Mouse (Mus musculus): ENCODE measurements around the gene Khdrbs1. TPM values are rescaled to one million over a fixed set of nuclear protein-coding genes. Genes with fewer than 3 reads are reported as not detected.
A peak's percentile ranks its signal among the peaks of the same experiment; 100 is the strongest.
"Not testable (repeated sequence)": the region's sequence is repeated elsewhere in the genome, so short reads cannot be mapped to it uniquely, and the experiment has no call there.

Khdrbs1 gene
- total RNA-seq, 1 experiment, result 58.2 TPM

DNA sequence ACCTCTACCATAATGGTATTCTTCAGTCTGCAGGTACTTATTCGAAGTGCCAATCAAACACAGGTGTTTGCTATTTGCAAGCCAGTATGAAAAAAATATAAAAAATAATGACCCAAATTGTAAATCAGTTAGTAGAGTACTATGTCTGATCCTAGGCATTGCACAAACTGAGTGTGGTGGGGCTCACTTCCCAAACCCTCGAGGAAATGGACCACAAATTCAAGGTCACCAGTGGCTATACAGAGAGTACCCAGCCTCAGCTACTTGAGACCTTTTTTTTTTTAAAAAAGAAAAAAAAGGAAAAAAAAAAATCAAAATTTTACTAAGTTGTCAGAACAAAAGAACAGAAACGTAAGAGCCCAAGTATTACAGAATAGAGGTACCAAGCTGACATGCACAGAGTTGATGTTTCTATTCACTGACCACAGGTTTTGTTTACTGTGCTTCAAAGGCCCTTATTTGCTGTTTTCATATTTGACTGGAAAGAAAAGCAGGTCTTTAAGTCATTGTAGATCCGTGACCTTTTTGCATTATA lies 2.9 kb downstream of the Khdrbs1 start:
- Histone ChIP-seq H3K4me1 (ENCODE audit: control insufficient read depth in 2 of 2, insufficient read depth in 2 of 2, low read length in 2 of 2, poor library complexity in 1 of 2) (peaks cover 2 to 10% of the 10 kb centered on the region in 2 experiments; a peak in 2 of 4 replicates), H3K9ac (ENCODE audit: insufficient read depth, low read depth, low read length, poor library complexity, severe bottlenecking) (no peak overlapping the region), H3K27ac (ENCODE audit: insufficient read depth, low read depth, low read length, poor library complexity, severe bottlenecking) (no peak overlapping the region), H3K36me3 (ENCODE audit: control insufficient read depth, insufficient read depth, low read length, poor library complexity, severe bottlenecking) (no peaks in the 10 kb centered on the region; the same call in 1 of the 2 replicates), H3K4me3 (ENCODE audit: insufficient read depth in 1 of 2, low read depth in 1 of 2, low read length in 2 of 2, poor library complexity in 1 of 2, severe bottlenecking in 1 of 2) (no peak overlapping the region), H3K9me3 (ENCODE audit: control insufficient read depth, insufficient read depth, low read depth, low read length) (no peaks in the 10 kb centered on the region)
- TF ChIP-seq ZNF384 (IDR thresholded peaks at IDR 0.05; ENCODE audit: low read depth, low read length) (no peak), HCFC1 (IDR thresholded peaks at IDR 0.05; ENCODE audit: borderline replicate concordance, insufficient read depth, low read length) (no peak), ZC3H11A (IDR thresholded peaks at IDR 0.05; ENCODE audit: borderline replicate concordance, low read depth, low read length) (no peak), CHD2 (IDR thresholded peaks at IDR 0.05; ENCODE audit: low read depth, low read length) (no peak)
- DNase-seq (ENCODE audit: low read depth, low spot score), result no peak
- in situ Hi-C loops (cut with MboI; ENCODE audit: low sequenced_read_pairs in 2 of 2, unreplicated experiment in 2 of 2), result no loop called here

DNA sequence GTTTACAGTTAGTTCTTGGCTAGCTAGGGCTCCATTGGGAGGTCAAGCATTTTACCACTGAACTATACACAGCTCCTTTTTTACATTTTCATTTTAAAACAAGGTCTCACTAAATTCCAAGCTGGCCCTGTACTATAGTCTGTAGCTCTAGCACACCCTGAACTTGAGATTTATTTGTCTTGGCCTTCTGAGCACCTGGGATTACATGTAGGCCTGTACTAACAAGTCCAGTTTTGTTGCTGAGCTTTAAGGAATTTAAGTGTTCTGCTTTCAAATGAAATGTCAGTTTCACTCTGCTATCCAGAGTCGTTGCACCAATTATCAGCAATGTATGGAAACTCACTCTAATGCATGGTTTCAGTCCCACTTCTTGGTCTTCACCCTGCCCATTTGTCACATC lies 5.9 kb downstream of the Khdrbs1 start:
- Histone ChIP-seq H3K36me3 (ENCODE audit: control insufficient read depth, insufficient read depth, low read length, poor library complexity, severe bottlenecking) (no peaks in the 10 kb centered on the region; the same call in 1 of the 2 replicates), H3K9me3 (ENCODE audit: control insufficient read depth, insufficient read depth, low read depth, low read length) (no peaks in the 10 kb centered on the region), H3K4me1 (ENCODE audit: control insufficient read depth in 2 of 2, insufficient read depth in 2 of 2, low read length in 2 of 2, poor library complexity in 1 of 2) (peaks cover 0 to 6% of the 10 kb centered on the region in 2 experiments; a peak in 2 of 4 replicates), H3K9ac (ENCODE audit: insufficient read depth, low read depth, low read length, poor library complexity, severe bottlenecking) (no peak overlapping the region), H3K4me3 (ENCODE audit: insufficient read depth in 1 of 2, low read depth in 1 of 2, low read length in 2 of 2, poor library complexity in 1 of 2, severe bottlenecking in 1 of 2) (no peak overlapping the region), H3K27ac (ENCODE audit: insufficient read depth, low read depth, low read length, poor library complexity, severe bottlenecking) (no peak overlapping the region)
- TF ChIP-seq CHD2 (IDR thresholded peaks at IDR 0.05; ENCODE audit: low read depth, low read length) (no peak), HCFC1 (IDR thresholded peaks at IDR 0.05; ENCODE audit: borderline replicate concordance, insufficient read depth, low read length) (no peak), ZNF384 (IDR thresholded peaks at IDR 0.05; ENCODE audit: low read depth, low read length) (no peak), ZC3H11A (IDR thresholded peaks at IDR 0.05; ENCODE audit: borderline replicate concordance, low read depth, low read length) (no peak), MAFK (IDR thresholded peaks at IDR 0.05; ENCODE audit: insufficient read depth, low read depth, low read length) (no peak)
- in situ Hi-C loops (cut with MboI; ENCODE audit: low sequenced_read_pairs in 2 of 2, unreplicated experiment in 2 of 2), result no loop called here
- no peak for DNase-seq (ENCODE audit: low read depth, low spot score)

DNA sequence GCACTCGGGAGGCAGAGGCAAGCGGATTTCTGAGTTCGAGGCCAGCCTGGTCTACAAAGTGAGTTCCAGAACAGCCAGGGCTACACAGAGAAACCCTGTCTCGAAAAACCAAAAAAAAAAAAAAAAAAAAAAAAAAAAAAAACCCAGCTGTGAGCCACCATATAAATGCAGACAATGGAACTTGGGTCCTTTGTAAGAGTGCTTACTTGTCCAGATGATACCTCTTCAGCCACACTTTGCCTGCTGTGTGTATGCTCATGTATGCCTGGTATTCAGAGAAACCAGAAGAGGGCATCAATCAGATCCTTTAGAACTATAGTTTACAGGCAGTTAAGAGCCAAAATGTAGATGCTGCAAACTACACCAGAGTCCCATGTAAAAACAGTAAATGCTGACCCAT lies 6.6 kb downstream of the Khdrbs1 start:
- H3K9me3 ChIP-seq (ENCODE audit: control insufficient read depth, insufficient read depth, low read depth, low read length); in situ Hi-C loops (cut with MboI; ENCODE audit: low sequenced_read_pairs in 2 of 2, unreplicated experiment in 2 of 2); H3K4me3 ChIP-seq (ENCODE audit: insufficient read depth in 1 of 2, low read depth in 1 of 2, low read length in 2 of 2, poor library complexity in 1 of 2, severe bottlenecking in 1 of 2); H3K4me1 ChIP-seq (ENCODE audit: control insufficient read depth in 2 of 2, insufficient read depth in 2 of 2, low read length in 2 of 2, poor library complexity in 1 of 2); H3K36me3 ChIP-seq (ENCODE audit: control insufficient read depth, insufficient read depth, low read length, poor library complexity, severe bottlenecking); H3K27ac ChIP-seq (ENCODE audit: insufficient read depth, low read depth, low read length, poor library complexity, severe bottlenecking); DNase-seq (ENCODE audit: low read depth, low spot score); H3K9ac ChIP-seq (ENCODE audit: insufficient read depth, low read depth, low read length, poor library complexity, severe bottlenecking): not testable (repeated sequence)
- peak; percentile 53; the same call in 1 of the 2 replicates for TF ChIP-seq ZNF384 (IDR thresholded peaks at IDR 0.05; ENCODE audit: low read depth, low read length)

DNA sequence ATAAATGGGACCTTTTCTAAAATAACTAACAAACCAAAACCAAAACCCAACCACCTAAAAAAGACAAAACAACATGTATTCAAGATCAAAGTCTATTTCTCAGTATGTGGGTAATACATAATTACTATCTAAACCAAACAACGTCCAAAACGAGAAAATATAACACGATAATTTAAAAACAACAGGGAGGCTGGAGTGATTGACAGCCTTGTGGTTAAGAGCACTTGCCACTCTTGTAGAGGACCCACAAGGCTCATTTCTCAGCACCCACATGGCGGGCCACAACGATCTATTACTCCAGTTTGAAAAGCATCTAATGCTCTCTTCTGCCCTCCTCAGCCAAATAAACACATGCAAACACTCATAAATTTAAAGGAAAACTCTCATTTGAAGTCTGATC lies 10.7 kb downstream of the Khdrbs1 start:
- in situ Hi-C loops (cut with MboI; ENCODE audit: low sequenced_read_pairs in 2 of 2, unreplicated experiment in 2 of 2), result no loop called here

DNA sequence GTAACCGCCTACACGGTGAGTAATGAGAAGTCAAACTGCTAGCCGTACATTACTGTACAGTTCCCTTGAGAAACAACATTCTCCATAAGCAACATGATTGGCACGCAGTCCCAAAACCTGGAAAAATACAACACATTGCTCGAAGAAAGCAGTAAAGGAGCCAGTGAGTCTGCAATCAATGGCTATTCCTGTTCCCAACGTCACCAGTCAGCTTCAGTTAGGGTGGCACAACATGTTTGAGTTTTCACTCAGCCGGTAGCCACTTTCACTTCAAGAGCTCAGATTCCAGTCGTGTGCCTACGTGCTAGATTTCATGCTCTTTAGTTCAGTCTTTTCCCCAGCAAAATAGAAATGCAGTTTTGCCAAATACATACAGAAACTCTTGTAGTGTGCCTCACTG lies 25.8 kb downstream of the Khdrbs1 start:
- Histone ChIP-seq H3K27ac (ENCODE audit: insufficient read depth, low read depth, low read length, poor library complexity, severe bottlenecking) (no peak overlapping the region), H3K9me3 (ENCODE audit: control insufficient read depth, insufficient read depth, low read depth, low read length) (no peaks in the 10 kb centered on the region), H3K9ac (ENCODE audit: insufficient read depth, low read depth, low read length, poor library complexity, severe bottlenecking) (no peak overlapping the region), H3K4me3 (ENCODE audit: insufficient read depth in 1 of 2, low read depth in 1 of 2, low read length in 2 of 2, poor library complexity in 1 of 2, severe bottlenecking in 1 of 2) (no peak overlapping the region), H3K36me3 (ENCODE audit: control insufficient read depth, insufficient read depth, low read length, poor library complexity, severe bottlenecking) (peaks cover 40% of the 10 kb centered on the region), H3K4me1 (ENCODE audit: control insufficient read depth in 2 of 2, insufficient read depth in 2 of 2, low read length in 2 of 2, poor library complexity in 1 of 2) (no peaks in the 10 kb centered on the region)
- in situ Hi-C loops (cut with MboI; ENCODE audit: low sequenced_read_pairs in 2 of 2, unreplicated experiment in 2 of 2), result no loop called here
- TF ChIP-seq MAFK (IDR thresholded peaks at IDR 0.05; ENCODE audit: insufficient read depth, low read depth, low read length), result no peak
- no peak for TF ChIP-seq ZC3H11A (IDR thresholded peaks at IDR 0.05; ENCODE audit: borderline replicate concordance, low read depth, low read length)
- no peak for TF ChIP-seq ZNF384 (IDR thresholded peaks at IDR 0.05; ENCODE audit: low read depth, low read length)
- no peak for TF ChIP-seq HCFC1 (IDR thresholded peaks at IDR 0.05; ENCODE audit: borderline replicate concordance, insufficient read depth, low read length)
- no peak for TF ChIP-seq CHD2 (IDR thresholded peaks at IDR 0.05; ENCODE audit: low read depth, low read length)
- DNase-seq (ENCODE audit: low read depth, low spot score), result no peak

More for the DNA sequence above, 10.7 kb downstream of the Khdrbs1 start:
- no peak overlapping the region for H3K9ac ChIP-seq (ENCODE audit: insufficient read depth, low read depth, low read length, poor library complexity, severe bottlenecking)
- no peak for DNase-seq (ENCODE audit: low read depth, low spot score)
- no peak overlapping the region for H3K27ac ChIP-seq (ENCODE audit: insufficient read depth, low read depth, low read length, poor library complexity, severe bottlenecking)
- TF ChIP-seq HCFC1 (IDR thresholded peaks at IDR 0.05; ENCODE audit: borderline replicate concordance, insufficient read depth, low read length), result no peak
- no peak for TF ChIP-seq ZNF384 (IDR thresholded peaks at IDR 0.05; ENCODE audit: low read depth, low read length)
- TF ChIP-seq ZC3H11A (IDR thresholded peaks at IDR 0.05; ENCODE audit: borderline replicate concordance, low read depth, low read length), result no peak
- no peak for TF ChIP-seq MAFK (IDR thresholded peaks at IDR 0.05; ENCODE audit: insufficient read depth, low read depth, low read length)
- no peak for TF ChIP-seq CHD2 (IDR thresholded peaks at IDR 0.05; ENCODE audit: low read depth, low read length)
- no peaks in the 10 kb centered on the region for H3K4me1 ChIP-seq (ENCODE audit: control insufficient read depth in 2 of 2, insufficient read depth in 2 of 2, low read length in 2 of 2, poor library complexity in 1 of 2)
- no peaks in the 10 kb centered on the region for H3K9me3 ChIP-seq (ENCODE audit: control insufficient read depth, insufficient read depth, low read depth, low read length)
- H3K4me3 ChIP-seq (ENCODE audit: insufficient read depth in 1 of 2, low read depth in 1 of 2, low read length in 2 of 2, poor library complexity in 1 of 2, severe bottlenecking in 1 of 2), result no peak overlapping the region
- H3K36me3 ChIP-seq (ENCODE audit: control insufficient read depth, insufficient read depth, low read length, poor library complexity, severe bottlenecking), result peaks cover 2% of the 10 kb centered on the region; the same call in 1 of the 2 replicates
